Mouse (Mus musculus) liver, postnatal 0 days (tissue): ENCODE data around the gene U2af2.

ENCODE experiments used
- CTCF ChIP-seq: sonication (generic); IDR thresholded peaks from 2 replicates; pipeline ENCODE4 v1.5.1; 2016; ENCODE audit warnings: antibody characterized with exemption, low read depth
- EP300 ChIP-seq: IDR thresholded peaks from 2 replicates; pipeline ENCODE4 v1.6.1; 2016; ENCODE audit warnings: antibody characterized with exemption, low read depth, mild to moderate bottlenecking

DNA sequence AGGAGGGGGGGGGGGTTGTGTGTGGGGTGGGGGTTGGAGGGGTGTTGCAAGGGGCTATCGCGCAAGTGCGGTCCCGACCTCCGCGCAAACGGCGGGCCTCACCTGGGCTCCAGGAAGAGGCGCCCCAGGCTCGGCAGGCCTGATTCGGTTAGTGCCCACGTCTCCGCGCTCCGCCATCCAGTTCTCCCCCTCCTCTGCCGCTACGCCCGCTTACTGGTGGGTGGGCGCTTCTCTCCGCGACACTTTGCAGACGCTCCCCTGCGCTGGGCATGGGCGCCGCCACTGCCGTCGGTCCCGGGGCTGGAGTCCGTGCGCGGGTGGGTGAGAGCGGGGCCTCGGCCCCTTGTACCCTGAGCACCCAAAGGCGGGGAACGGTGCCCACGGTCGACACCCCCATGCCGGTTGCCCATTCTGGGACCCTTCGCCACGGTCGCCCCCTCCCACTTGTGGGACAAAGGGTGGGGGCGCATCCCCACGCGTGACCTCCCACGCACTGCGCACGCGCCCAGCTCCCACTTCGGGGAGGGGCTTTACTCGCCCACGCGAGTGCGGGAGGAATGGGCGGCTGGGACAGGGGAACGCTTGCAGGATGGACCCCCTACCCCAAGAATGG, 5.2 kb upstream of the U2af2 start:
- no peak for TF ChIP-seq EP300
- no peak for TF ChIP-seq CTCF
